Mouse (Mus musculus) neural tube, embryonic 11.5 days (tissue): ENCODE data around the gene Zmat5. TPM values are rescaled to one million over a fixed set of nuclear protein-coding genes. Genes with fewer than 3 reads are reported as not detected.
"Not testable (repeated sequence)": the region's sequence is repeated elsewhere in the genome, so short reads cannot be mapped to it uniquely, and the experiment has no call there.

ENCODE experiments used
- ATAC-seq: fragments of 200-750 bp; cut with Nextera tagmentation; 2 replicates; pipeline ENCODE4 v1.8.0; 2017; ENCODE audit warnings: moderate number of reproducible peaks, mild to moderate bottlenecking, moderate TSS enrichment, moderate library complexity; ENCODE audit not compliant: insufficient read depth, low FRiP score, low TSS enrichment
- DNase-seq: peaks from one replicate; pipeline ENCODE4 v3.0.0-alpha.2; 2015; ENCODE audit warnings: low spot score
- H3K27ac ChIP-seq: fragments of 300-500 bp; sonication (generic); 2 replicates; pipeline ENCODE4 v1.5.1; 2014; ENCODE audit warnings: low read depth, mild to moderate bottlenecking, low read length
- H3K27me3 ChIP-seq: fragments of 300-500 bp; sonication (generic); 2 replicates; pipeline ENCODE4 v1.6.1; 2014; ENCODE audit warnings: mild to moderate bottlenecking, low read length, mixed read lengths; ENCODE audit not compliant: control insufficient read depth, insufficient read depth
- H3K36me3 ChIP-seq: fragments of 300-500 bp; sonication (generic); 2 replicates; pipeline ENCODE4 v1.6.1; 2014; ENCODE audit warnings: mild to moderate bottlenecking, low read length, moderate library complexity, mixed read lengths; ENCODE audit not compliant: control insufficient read depth, insufficient read depth
- H3K4me1 ChIP-seq: fragments of 300-500 bp; sonication (generic); 2 replicates; pipeline ENCODE4 v1.6.1; 2014; ENCODE audit warnings: low read length, mixed read lengths; ENCODE audit not compliant: control insufficient read depth, insufficient read depth
- H3K4me2 ChIP-seq: fragments of 300-500 bp; sonication (generic); 2 replicates; pipeline ENCODE4 v1.6.1; 2014; ENCODE audit warnings: low read depth, mild to moderate bottlenecking, moderate library complexity
- H3K4me3 ChIP-seq: fragments of 300-500 bp; sonication (generic); 2 replicates; pipeline ENCODE4 v1.5.1; 2014; ENCODE audit warnings: low read depth, low read length
- H3K9ac ChIP-seq: fragments of 300-500 bp; sonication (generic); 2 replicates; pipeline ENCODE4 v1.6.1; 2014; ENCODE audit warnings: mild to moderate bottlenecking, low read length
- H3K9me3 ChIP-seq: fragments of 300-500 bp; sonication (generic); 2 replicates; pipeline ENCODE4 v1.6.1; 2016; ENCODE audit warnings: low read length; ENCODE audit not compliant: control insufficient read depth
- WGBS: fragments of 180-500 bp; shearing (Covaris S2); extraction: QIAGEN DNeasy Blood & Tissue Kit; methylation state at CpG from one replicate; pipeline ENCODE4 v1.1.7; 2014; 5-methylcytosine and 5-hydroxymethylcytosine counted together
- polyA plus RNA-seq: library from polyadenylated mRNA; unstranded; fragments of >200 nt; fragmentation: Nextera tagmentation; extraction: Ambion mirVana; gene quantifications from 2 replicates; pipeline ENCODE4 v1.2.1, GENCODE M21; 2014

The Zmat5 gene
- polyA plus RNA-seq, 1 experiment from 2014 or later = 75.5 TPM

DNA sequence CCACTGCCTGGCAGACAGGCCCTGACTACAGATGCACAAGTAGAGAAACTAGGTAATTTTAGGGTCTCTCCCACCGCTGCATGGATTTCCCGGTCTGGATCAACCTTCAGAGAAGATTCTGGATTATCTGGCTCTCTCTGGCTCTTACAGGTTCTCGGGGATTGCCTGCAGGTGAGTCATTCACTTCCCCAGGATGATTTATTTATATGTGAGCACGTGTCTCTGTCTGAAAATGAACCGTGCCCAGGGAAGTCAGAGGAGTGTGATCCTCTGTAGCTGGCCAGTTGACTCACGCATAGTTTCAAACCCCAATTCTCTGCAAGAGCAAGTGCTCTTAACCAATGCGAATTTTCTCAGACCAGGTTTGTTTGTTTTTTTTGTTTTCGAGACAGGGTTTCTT is 3.8 kb upstream of the Zmat5 start:
- Histone ChIP-seq H3K9ac (no peak overlapping the region), H3K4me2 (no peak overlapping the region)
- no peak for DNase-seq

DNA sequence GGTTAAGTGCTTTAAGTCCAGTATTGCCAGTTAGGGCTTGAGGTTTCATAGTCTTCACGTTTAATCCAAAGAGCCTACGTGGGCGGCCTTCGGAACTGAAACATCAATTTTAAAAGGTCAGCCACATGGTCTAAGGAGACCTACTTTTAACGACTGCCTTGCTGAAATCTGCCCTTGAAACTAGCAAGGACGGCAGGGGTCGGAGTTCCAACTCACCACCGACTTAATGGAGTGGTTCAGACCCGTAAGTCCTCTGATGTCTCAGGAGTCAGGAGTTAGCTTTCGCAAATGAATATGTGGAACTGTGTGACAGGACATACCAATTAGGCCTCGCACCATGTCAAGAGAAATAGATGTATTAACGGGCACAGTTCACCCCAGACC is 798 bp upstream of the Zmat5 start:
- Histone ChIP-seq H3K4me1 (peaks cover 9% of the 10 kb centered on the region), H3K4me2 (peak overlapping the region; percentile 83), H3K9ac (peak overlapping the region; percentile 68), H3K36me3 (peaks cover 2% of the 10 kb centered on the region; the same call in 1 of the 2 replicates), H3K4me3 (peak overlapping the region; percentile 62), H3K27ac (no peak overlapping the region), H3K9me3 (no peaks in the 10 kb centered on the region), H3K27me3 (no peaks in the 10 kb centered on the region)
- ATAC-seq (no peak), DNase-seq (no peak)
- 6% methylated on average over 12 of the region's 12 CpGs for WGBS

More for the DNA sequence above, 3.8 kb upstream of the Zmat5 start:
- peaks cover 9% of the 10 kb centered on the region for H3K4me1 ChIP-seq
- no peak overlapping the region for H3K27ac ChIP-seq
- H3K4me3 ChIP-seq = no peak overlapping the region
- 88% methylated on average over 8 of the region's 8 CpGs for WGBS
- no peak for ATAC-seq
- peaks cover 2% of the 10 kb centered on the region; the same call in 1 of the 2 replicates for H3K36me3 ChIP-seq
- no peaks in the 10 kb centered on the region for H3K27me3 ChIP-seq
- no peaks in the 10 kb centered on the region for H3K9me3 ChIP-seq

DNA sequence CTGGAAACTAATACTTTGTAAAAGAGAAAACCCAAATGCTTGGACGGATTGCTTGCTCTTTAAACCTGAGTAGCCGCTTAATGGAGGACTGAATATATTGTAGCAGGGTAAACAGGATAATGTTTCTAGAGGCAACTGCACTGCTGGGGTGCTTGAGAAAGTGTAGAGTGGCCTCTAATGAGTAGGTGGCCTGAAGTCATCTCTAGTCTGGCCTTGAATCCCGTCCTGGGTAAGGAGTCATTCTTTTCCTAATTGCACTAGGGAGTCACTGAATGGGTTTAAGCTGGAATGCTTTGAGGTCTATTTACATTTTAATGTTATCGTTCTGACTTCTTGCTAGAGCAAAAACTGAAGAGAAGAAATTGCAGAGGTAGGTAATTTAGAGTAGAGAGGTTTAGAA is 700 bp downstream of the Zmat5 start:
- H3K4me2 ChIP-seq = peak overlapping the region; percentile 87
- no peaks in the 10 kb centered on the region for H3K27me3 ChIP-seq
- DNase-seq = no peak
- H3K9ac ChIP-seq = peak overlapping the region; percentile 62
- H3K27ac ChIP-seq = no peak overlapping the region
- H3K4me1 ChIP-seq = peaks cover 9% of the 10 kb centered on the region
- WGBS = 10% methylated on average over 4 of the region's 4 CpGs
- no peaks in the 10 kb centered on the region for H3K9me3 ChIP-seq
- no peak for ATAC-seq
- H3K36me3 ChIP-seq = peaks cover 2% of the 10 kb centered on the region; the same call in 1 of the 2 replicates
- H3K4me3 ChIP-seq = peak overlapping the region; percentile 62

DNA sequence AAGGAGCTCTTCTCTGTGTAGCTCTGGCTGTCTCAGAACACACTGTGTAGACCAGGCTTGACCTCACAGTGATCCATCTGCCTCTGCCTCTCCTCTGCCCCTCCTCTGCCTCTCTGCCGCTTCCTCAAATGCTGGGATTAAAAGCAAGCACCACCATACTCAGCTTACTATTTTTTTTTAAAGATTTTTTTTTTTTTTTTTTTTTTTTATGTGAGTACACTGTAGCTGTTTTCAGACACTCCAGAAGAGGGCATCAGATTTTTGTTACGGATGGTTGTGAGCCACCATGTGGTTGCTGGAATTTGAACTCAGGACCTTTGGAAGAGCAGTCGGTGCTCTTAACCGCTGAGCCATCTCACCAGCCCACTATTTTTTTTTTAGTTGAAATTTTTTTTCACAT is 5.7 kb downstream of the Zmat5 start:
- not testable (repeated sequence) for ATAC-seq, DNase-seq, H3K27ac ChIP-seq, H3K9ac ChIP-seq, H3K4me1 ChIP-seq, H3K4me2 ChIP-seq, H3K9me3 ChIP-seq, H3K27me3 ChIP-seq, H3K4me3 ChIP-seq, H3K36me3 ChIP-seq
- 85% methylated on average over 4 of the region's 4 CpGs for WGBS

DNA sequence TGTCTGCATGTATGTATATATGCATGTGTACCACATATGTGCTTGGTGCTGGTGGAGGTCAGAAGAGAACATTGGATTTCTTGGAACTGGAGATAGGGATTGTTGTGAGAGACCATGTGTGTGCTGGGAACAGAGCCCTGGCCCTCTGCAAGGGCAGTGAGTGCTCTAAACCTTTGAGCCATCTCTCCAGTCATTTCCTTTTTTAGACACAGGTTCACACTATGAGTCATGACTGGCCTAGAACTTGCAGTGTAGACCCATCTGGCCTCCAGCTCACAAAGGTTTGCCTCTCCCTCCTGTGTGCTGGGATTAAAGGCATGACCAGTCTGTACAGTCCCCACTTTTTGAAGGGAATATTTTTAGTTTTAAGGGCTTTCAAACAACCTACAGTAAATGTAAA is 8.3 kb downstream of the Zmat5 start:
- Histone ChIP-seq H3K4me1 (no peaks in the 10 kb centered on the region), H3K9me3 (no peaks in the 10 kb centered on the region), H3K36me3 (no peaks in the 10 kb centered on the region), H3K9ac (no peak overlapping the region), H3K4me2 (no peak overlapping the region), H3K4me3 (no peak overlapping the region), H3K27me3 (no peaks in the 10 kb centered on the region), H3K27ac (no peak overlapping the region)
- DNase-seq = no peak
- ATAC-seq = no peak

DNA sequence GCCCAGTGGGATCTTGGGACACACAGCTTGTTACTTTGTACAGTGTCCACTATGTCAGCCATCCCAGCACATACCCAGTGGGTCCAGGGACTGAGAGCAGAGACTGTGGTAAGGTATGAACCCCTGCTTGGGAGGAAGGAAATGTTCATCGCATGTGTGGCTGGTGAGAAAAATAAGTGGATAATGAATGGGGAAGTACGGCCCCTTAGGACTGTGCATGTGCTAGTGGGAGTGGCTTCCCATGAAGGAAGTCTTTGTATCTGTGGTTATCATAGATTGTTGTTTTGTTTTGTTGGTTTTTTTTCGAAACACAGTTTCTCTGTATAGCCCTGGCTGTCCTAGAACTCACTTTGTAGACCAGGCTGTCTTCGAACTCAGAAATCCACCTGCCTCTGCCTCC is 10.2 kb downstream of the Zmat5 start:
- H3K27ac ChIP-seq = no peak overlapping the region
- no peak for ATAC-seq
- no peaks in the 10 kb centered on the region for H3K36me3 ChIP-seq
- no peaks in the 10 kb centered on the region for H3K27me3 ChIP-seq
- WGBS = 90% methylated on average over 4 of the region's 4 CpGs
- no peaks in the 10 kb centered on the region for H3K9me3 ChIP-seq
- H3K4me2 ChIP-seq = no peak overlapping the region
- no peaks in the 10 kb centered on the region for H3K4me1 ChIP-seq
- H3K9ac ChIP-seq = no peak overlapping the region
- no peak for DNase-seq
- no peak overlapping the region for H3K4me3 ChIP-seq

DNA sequence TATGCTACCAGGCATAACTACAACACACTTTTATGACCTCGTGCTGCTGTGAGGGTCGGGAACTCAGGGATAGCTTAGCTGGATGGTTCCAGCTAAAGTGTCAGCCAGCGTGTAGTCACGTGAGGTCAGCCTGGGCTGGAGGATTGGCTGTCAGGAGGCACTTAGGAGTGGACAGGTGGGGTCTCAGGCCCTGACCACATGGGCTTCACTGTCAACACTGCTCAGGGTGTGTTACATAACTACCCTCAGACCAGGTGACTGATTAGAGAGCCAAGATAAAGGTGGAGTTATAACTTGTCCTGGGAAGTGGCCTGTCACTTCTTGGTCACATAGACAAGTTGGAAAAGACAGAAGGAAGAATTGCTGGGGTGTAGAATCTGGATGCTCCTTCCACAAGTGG is 11.1 kb downstream of the Zmat5 start:
- Histone ChIP-seq H3K36me3 (no peaks in the 10 kb centered on the region), H3K9ac (no peak overlapping the region), H3K27ac (no peak overlapping the region), H3K27me3 (no peaks in the 10 kb centered on the region), H3K4me3 (no peak overlapping the region), H3K9me3 (no peaks in the 10 kb centered on the region), H3K4me1 (no peaks in the 10 kb centered on the region), H3K4me2 (no peak overlapping the region)
- DNase-seq = no peak
- WGBS = 85% methylated on average over 4 of the region's 4 CpGs
- ATAC-seq = no peak

DNA sequence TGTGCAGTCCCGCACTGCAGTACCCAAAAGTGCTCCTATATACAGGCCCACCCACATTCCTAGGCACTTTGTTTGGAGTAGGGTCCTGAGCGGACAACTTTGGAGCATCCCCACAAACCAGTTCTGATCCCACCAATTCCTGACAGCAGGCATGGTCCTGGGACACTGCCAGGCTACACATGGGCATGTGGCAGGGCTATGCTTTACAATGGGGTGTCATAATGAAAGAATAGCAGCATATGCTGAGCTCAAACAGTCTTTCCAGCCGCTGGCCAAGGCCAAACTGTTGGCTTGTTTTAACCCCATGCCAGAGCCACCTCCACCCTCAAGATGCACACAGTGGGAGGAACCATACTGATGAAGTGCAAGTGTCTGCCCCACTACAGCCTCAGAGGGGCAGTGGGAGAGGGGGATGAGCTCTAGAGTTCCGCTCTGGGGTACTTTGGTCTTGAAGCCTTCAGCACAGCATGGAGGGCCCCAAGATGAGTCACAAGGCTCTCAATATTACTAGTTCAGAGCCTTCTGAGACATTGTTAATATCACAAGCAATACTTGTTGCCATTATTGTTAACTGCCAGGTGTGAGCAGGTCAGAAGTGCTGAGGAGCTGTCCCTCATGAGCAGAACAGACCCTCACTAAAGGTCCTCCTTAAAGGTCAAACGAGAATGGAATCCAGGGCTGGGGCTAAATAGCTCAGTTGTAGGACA is 12.2 kb downstream of the Zmat5 start:
- H3K9ac ChIP-seq = no peak overlapping the region
- H3K4me2 ChIP-seq = no peak overlapping the region
- no peak for DNase-seq
- no peak overlapping the region for H3K27ac ChIP-seq
- H3K4me3 ChIP-seq = no peak overlapping the region
- ATAC-seq = no peak
- H3K36me3 ChIP-seq = no peaks in the 10 kb centered on the region
- 89% methylated on average over 5 of the region's 5 CpGs for WGBS
- H3K9me3 ChIP-seq = no peaks in the 10 kb centered on the region
- no peaks in the 10 kb centered on the region for H3K27me3 ChIP-seq
- peaks cover 3% of the 10 kb centered on the region; the same call in 1 of the 2 replicates for H3K4me1 ChIP-seq

DNA sequence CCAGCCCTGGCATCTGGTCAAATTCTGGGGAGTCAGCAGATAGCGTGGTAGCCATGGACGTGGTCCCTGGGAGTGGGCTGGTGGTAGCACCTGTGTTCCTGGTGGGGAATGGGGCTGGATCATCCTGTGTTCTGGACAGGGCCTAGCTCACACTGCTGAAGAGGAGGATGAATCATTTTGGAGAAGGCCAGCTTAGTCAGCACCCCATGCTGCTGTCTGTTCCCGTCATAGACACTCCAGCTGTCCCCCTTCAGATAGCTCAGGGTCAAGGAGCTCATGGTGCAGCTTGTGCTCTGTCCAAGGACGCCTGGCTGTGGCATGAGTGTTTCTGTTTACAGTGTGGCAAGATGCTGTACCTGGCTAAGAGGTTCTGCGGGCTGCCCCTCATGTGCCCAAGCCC is 14.1 kb downstream of the Zmat5 start:
- H3K9ac ChIP-seq = no peak overlapping the region
- no peak overlapping the region for H3K27ac ChIP-seq
- ATAC-seq (no peak), DNase-seq (no peak)
- H3K4me1 ChIP-seq = peaks cover 3% of the 10 kb centered on the region; the same call in 1 of the 2 replicates
- H3K4me3 ChIP-seq = no peak overlapping the region
- no peaks in the 10 kb centered on the region for H3K9me3 ChIP-seq
- WGBS = 84% methylated on average over 5 of the region's 5 CpGs
- no peak overlapping the region for H3K4me2 ChIP-seq
- no peaks in the 10 kb centered on the region for H3K27me3 ChIP-seq
- no peaks in the 10 kb centered on the region; the same call in 1 of the 2 replicates for H3K36me3 ChIP-seq
